Mouse (Mus musculus) left cerebral cortex, postnatal 10 days (tissue): Measurements from ENCODE around the gene Trp53i11. TPM values are rescaled to one million over a fixed set of nuclear protein-coding genes. Genes with fewer than 3 reads are reported as not detected.

Experiments used
- DNase-seq, 2 experiments: peaks; one replicate each; pipeline ENCODE4 v3.0.0; 2021 to 2022; ENCODE audit warnings: low spot score in 2 of 2, mixed read lengths in 1 of 2; ENCODE audit errors: extremely low spot score in 1 of 2
- intact Hi-C: fragments of 180-260 bp; cut with DNase I; formaldehyde crosslinking; loops from one replicate; pipeline ENCODE4 v1.15.1; 2025
- total RNA-seq, 2 experiments: library from RNA; stranded (reverse); gene quantifications; 2 replicates each; pipeline ENCODE4 v1.2.3; 2021

The Trp53i11 gene
- total RNA-seq, 2 experiments from 2014 or later: 46.0 to 50.7 TPM

DNA sequence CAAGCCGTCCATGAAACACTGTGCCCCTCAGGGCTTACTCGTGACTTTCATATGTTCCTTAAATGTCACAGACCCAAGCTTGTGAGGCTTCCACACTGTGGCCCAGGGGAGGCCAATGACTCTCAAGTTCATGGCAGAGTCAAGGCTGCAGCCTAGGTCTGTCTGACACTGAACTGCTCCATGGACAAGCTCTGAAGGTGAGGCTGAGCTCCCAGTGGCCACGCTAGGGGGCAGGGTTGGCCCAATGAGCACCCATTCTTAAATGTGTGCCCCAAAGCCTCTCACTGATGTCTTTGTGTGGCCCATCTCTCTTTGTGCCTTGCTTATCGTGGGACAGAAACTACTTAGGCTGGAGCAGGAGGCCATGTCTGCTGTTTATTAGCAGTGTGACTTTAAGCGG, 33.1 kb downstream of the Trp53i11 start:
- intact Hi-C loops: no loop called here
- DNase-seq: no peak

DNA sequence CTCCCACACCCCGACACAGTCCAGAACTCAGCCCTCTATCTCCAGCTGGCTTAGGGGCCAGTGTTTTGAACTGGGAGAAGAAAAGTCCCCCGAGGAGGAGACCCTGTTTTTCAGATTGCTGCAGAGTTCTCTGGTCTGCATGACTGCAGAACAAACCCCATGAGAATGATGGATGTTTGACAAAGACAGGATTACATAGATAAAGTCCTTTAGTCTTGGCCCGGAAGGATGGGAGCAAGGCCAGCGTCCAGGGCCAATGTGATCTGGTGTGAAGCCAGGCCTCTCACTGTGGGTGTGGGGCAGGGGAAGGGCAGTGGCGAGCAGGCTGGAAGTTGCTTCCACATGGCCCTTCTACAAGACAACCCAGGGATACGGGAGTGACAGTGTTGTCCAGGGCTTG, 36.1 kb downstream of the Trp53i11 start:
- no peak for DNase-seq
- intact Hi-C loops: no loop called here

- intact Hi-C loops: loop anchor here (2.0 kb wide), 1 partner anchor 106 kb away; no protein-coding TSS in a partner anchor
- peak; percentile 68 to 90 for DNase-seq
Measured at GRCm38 (mm10) chr2:93226606-93227595, 39.6 kb downstream of the Trp53i11 start.

- DNase-seq: peak in 1 of 2 experiments; percentile 31
- intact Hi-C loops: loop anchor here (2.0 kb wide), 1 partner anchor 105 kb away; no protein-coding TSS in a partner anchor
Measured at GRCm38 (mm10) chr2:93227713-93228479, 40.5 kb downstream of the Trp53i11 start.

- DNase-seq: no peak
- intact Hi-C loops: no loop called here
Measured at GRCm38 (mm10) chr2:93228480-93228824, 41.1 kb downstream of the Trp53i11 start.

DNA sequence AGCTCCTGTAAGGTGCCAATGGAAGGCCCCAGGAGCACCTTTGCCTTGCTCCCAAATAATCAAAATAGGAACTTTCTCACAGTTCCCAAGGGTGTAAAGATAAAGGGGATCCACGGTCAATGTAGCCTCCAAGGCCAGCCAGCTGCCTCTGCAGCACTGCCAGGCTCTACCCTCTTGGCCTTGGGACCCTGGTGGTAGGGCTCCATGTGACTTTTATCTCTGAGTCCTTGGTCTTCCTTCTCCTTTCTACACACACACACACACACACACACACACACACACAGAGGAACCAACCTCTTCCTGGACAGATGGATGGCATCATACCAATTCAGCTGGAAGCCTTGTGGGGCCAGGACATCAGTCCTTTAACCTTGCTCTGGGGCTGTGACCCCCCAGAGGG, 44.8 kb downstream of the Trp53i11 start:
- no peak for DNase-seq
- intact Hi-C loops: no loop called here

DNA sequence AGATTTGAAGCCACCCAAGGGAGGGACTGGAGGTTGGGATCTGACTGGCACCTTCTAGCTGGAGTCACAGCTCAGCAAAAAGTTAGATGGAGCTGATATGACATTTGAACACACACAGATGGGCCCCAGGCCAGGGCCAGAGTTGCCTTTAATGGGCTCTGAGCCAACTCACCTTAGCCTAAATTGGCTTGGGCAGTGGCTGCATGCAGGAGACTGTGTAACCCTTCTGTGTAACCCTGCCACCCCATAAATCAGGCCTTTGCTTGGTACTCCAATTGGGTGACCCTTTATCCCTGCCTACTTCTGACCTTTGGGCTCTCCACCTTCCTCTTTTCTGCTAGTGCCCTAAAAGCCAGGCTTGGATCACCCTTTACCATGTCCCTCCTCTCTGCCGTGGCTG, 49.7 kb downstream of the Trp53i11 start:
- DNase-seq: no peak
- intact Hi-C loops: no loop called here

DNA sequence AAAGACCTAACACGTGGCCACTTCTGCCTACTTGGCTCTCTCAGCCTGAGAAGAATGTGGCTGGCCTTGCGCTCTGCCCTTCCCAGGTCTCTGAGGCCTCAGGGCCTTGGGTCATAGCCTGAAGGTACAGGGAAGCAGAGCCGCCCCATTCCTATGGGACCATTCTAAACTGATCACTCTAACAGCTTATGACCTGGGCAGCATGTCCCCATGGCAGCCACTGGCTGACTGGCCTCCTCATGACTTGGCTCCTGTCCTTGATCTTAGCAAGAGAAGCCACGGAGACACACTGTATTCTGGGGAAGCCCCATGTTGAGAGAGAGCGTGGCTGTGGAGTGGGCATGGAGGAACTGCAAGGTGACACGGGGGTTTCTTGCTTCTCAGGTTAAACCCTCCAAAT, 51.5 kb downstream of the Trp53i11 start:
- no peak for DNase-seq
- intact Hi-C loops: no loop called here

DNA sequence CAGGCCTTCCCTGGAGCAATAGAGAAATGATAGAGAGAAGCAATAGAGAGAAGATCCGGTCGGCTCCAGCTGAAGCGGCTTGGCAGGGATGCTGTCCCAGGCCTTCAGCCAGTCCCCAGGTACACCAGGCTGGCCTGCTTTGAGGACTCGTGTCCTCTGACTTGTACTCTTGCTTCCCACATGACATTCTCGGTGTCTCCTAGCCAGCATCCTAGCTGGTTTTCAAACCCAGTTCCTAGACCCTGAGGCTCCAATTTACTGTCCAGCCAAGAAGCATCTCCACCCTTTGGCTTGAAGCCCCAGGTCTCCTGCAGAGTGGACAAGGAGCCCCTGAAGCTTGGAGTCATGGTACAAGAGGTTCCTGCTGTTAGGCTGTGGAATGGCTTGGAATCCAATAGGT, 54.8 kb downstream of the Trp53i11 start:
- no peak for DNase-seq
- intact Hi-C loops: no loop called here

GRCm38 (mm10) chr2:93243439-93244089, 56.2 kb downstream of the Trp53i11 start:
- no peak for DNase-seq
- intact Hi-C loops: no loop called here

GRCm38 (mm10) chr2:93244090-93244443, 56.7 kb downstream of the Trp53i11 start:
- intact Hi-C loops: no loop called here
- no peak for DNase-seq

DNA sequence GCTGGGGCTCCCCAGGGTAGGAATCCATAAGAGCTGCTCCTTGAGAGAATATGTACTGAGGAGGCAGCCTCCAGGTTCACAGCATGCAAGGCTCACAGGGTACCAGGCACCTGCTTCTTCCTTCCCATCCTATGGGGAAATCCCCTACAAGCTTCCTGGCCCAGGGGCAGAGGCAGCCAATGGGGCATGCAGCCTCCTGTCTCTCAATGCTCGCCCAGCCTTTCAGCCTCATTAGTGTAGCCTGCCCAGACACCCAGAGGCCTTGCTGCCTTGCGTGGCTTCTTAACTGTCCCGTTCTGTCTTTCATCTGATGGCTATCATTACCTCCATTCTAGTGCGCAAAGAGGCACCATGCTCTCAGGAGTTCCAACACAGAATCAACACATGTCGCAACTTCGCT, 61.7 kb downstream of the Trp53i11 start:
- intact Hi-C loops: no loop called here
- DNase-seq: no peak

DNA sequence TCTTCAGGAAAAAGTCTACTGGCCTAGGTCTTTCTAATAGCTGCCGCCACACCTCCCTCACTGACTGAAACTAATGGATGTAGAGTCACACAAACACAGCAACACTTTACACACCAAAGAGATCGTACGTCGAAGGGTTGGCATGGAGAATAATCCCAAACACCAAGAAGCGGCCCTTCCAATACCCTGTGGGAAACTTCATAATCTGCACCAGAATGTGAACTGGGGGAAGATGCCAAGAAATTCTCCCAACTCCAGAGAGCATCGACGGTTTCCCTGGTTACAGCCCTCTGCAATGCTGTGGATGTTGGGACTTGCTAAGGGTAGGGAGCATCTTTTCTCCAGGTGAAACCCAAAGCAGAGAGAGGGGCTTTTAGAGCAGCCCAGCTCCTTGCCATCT, 63.3 kb downstream of the Trp53i11 start:
- no peak for DNase-seq
- intact Hi-C loops: no loop called here

Other genes starting within 250 kb of the Trp53i11 start
- gene Prdm11, start 141.4 kb upstream of the Trp53i11 start, total RNA-seq: 10 to 100 TPM; 23.2 to 28.4 TPM
- gene Tspan18, start 147.0 kb downstream of the Trp53i11 start, total RNA-seq: 1 to 10 TPM; 5.6 to 6.0 TPM